Mouse (Mus musculus) intestine, postnatal 0 days (tissue): ENCODE measurements around the gene Sh3bp1. TPM values are rescaled to one million over a fixed set of nuclear protein-coding genes. Genes with fewer than 3 reads are reported as not detected.

ENCODE experiments used
- ATAC-seq: fragments of 200-750 bp; cut with Nextera tagmentation; 2 replicates; pipeline ENCODE4 v1.8.0; 2017; ENCODE audit warnings: mild to moderate bottlenecking, moderate TSS enrichment, moderate library complexity
- H3K27ac ChIP-seq: fragments of 300-500 bp; sonication (generic); 2 replicates; pipeline ENCODE4 v1.5.1; 2014; ENCODE audit warnings: mild to moderate bottlenecking, low read depth, low read length, moderate library complexity
- H3K27me3 ChIP-seq: fragments of 300-500 bp; sonication (generic); replicated peaks from 2 replicates; pipeline ENCODE4 v1.6.1; 2014; ENCODE audit warnings: low read length, mixed read lengths; ENCODE audit not compliant: control insufficient read depth, insufficient read depth
- H3K36me3 ChIP-seq: fragments of 300-500 bp; sonication (generic); 2 replicates; pipeline ENCODE4 v1.6.1; 2014; ENCODE audit warnings: mild to moderate bottlenecking, moderate library complexity; ENCODE audit not compliant: control insufficient read depth, insufficient read depth
- H3K4me1 ChIP-seq: fragments of 300-500 bp; sonication (generic); replicated peaks from 2 replicates; pipeline ENCODE4 v1.6.1; 2014; ENCODE audit warnings: antibody characterized with exemption, low read length, mixed read lengths; ENCODE audit not compliant: control insufficient read depth, insufficient read depth
- H3K4me2 ChIP-seq: fragments of 300-500 bp; sonication (generic); replicated peaks from 2 replicates; pipeline ENCODE4 v1.6.1; 2014; ENCODE audit warnings: low read depth, mild to moderate bottlenecking, moderate library complexity
- H3K4me3 ChIP-seq: fragments of 300-500 bp; sonication (generic); 2 replicates; pipeline ENCODE4 v1.5.1; 2014; ENCODE audit warnings: low read depth, low read length
- H3K9ac ChIP-seq: fragments of 300-500 bp; sonication (generic); 2 replicates; pipeline ENCODE4 v1.6.1; 2014; ENCODE audit warnings: mild to moderate bottlenecking, low read depth, low read length
- H3K9me3 ChIP-seq: fragments of 300-500 bp; sonication (generic); 2 replicates; pipeline ENCODE4 v1.6.1; 2016; ENCODE audit warnings: mixed run types; ENCODE audit not compliant: control insufficient read depth
- CTCF ChIP-seq: sonication (generic); IDR thresholded peaks from 2 replicates; pipeline ENCODE4 v1.5.1; 2016; ENCODE audit warnings: low read depth, mild to moderate bottlenecking, control low read depth, antibody characterized with exemption, moderate library complexity
- WGBS: fragments of 180-500 bp; shearing (Covaris S2); extraction: QIAGEN DNeasy Blood & Tissue Kit; methylation state at CpG from one replicate; pipeline ENCODE4 v1.1.7; 2014; 5-methylcytosine and 5-hydroxymethylcytosine counted together
- microRNA-seq: library from miRNA; unstranded; fragments of <30 nt; microRNA quantifications from one replicate; pipeline ENCODE4, GENCODE M21; 2016
- polyA plus RNA-seq: library from polyadenylated mRNA; unstranded; fragments of >200 nt; fragmentation: Nextera tagmentation; extraction: Ambion mirVana; gene quantifications from 2 replicates; pipeline ENCODE4 v1.2.1, GENCODE M21; 2015

The Sh3bp1 gene
- polyA plus RNA-seq, 1 experiment from 2014 or later: 7.2 TPM

GRCm38 (mm10) chr15:78955663-78956062, 56.1 kb downstream of the Sh3bp1 start:
- Histone ChIP-seq H3K4me3 (no peak overlapping the region), H3K4me2 (no peak overlapping the region), H3K27me3 (no peaks in the 10 kb centered on the region), H3K36me3 (no peaks in the 10 kb centered on the region), H3K9me3 (no peaks in the 10 kb centered on the region), H3K4me1 (no peaks in the 10 kb centered on the region), H3K9ac (no peak overlapping the region), H3K27ac (no peak overlapping the region)
- TF ChIP-seq CTCF: peak; percentile 12; the same call in 1 of the 2 replicates
- ATAC-seq: no peak
- 78% methylated on average over 3 of the region's 3 CpGs for WGBS

- WGBS: 79% methylated on average over 4 of the region's 4 CpGs
- H3K27me3 ChIP-seq: no peaks in the 10 kb centered on the region
- no peak for ATAC-seq
- H3K27ac ChIP-seq: no peak overlapping the region
- no peak overlapping the region for H3K4me3 ChIP-seq
- no peaks in the 10 kb centered on the region for H3K4me1 ChIP-seq
- no peaks in the 10 kb centered on the region for H3K9me3 ChIP-seq
- H3K36me3 ChIP-seq: no peaks in the 10 kb centered on the region
- TF ChIP-seq CTCF: peak; percentile 68
- H3K4me2 ChIP-seq: no peak overlapping the region
- H3K9ac ChIP-seq: no peak overlapping the region
These were observed 56.8 kb downstream of the Sh3bp1 start for GRCm38 (mm10) chr15:78956351-78956750.

- no peaks in the 10 kb centered on the region for H3K36me3 ChIP-seq
- H3K9me3 ChIP-seq: no peaks in the 10 kb centered on the region
- H3K27ac ChIP-seq: no peak overlapping the region
- no peak for ATAC-seq
- TF ChIP-seq CTCF: no peak
- no peak overlapping the region for H3K4me2 ChIP-seq
- no peaks in the 10 kb centered on the region for H3K4me1 ChIP-seq
- no peaks in the 10 kb centered on the region for H3K27me3 ChIP-seq
- WGBS: 65% methylated on average over 15 of the region's 15 CpGs
- no peak overlapping the region for H3K9ac ChIP-seq
- H3K4me3 ChIP-seq: no peak overlapping the region
These were observed 57.5 kb downstream of the Sh3bp1 start for GRCm38 (mm10) chr15:78957021-78957420.

- H3K4me2 ChIP-seq: no peak overlapping the region
- no peak overlapping the region for H3K27ac ChIP-seq
- H3K27me3 ChIP-seq: no peaks in the 10 kb centered on the region
- WGBS: 61% methylated on average over 11 of the region's 11 CpGs
- no peaks in the 10 kb centered on the region for H3K9me3 ChIP-seq
- peak; percentile 38 for ATAC-seq
- no peaks in the 10 kb centered on the region for H3K36me3 ChIP-seq
- H3K4me3 ChIP-seq: no peak overlapping the region
- no peak for TF ChIP-seq CTCF
- H3K9ac ChIP-seq: no peak overlapping the region; the same call in 1 of the 2 replicates
- H3K4me1 ChIP-seq: no peaks in the 10 kb centered on the region
These were observed 60.0 kb downstream of the Sh3bp1 start for GRCm38 (mm10) chr15:78959537-78959936.

GRCm38 (mm10) chr15:78960088-78960487, 60.5 kb downstream of the Sh3bp1 start:
- no peaks in the 10 kb centered on the region for H3K9me3 ChIP-seq

More at GRCm38 (mm10) chr15:78960088-78960487, 60.5 kb downstream of the Sh3bp1 start:
- WGBS: 53% methylated on average over 4 of the region's 4 CpGs
- peak; percentile 60 for ATAC-seq
- no peaks in the 10 kb centered on the region for H3K4me1 ChIP-seq
- H3K4me2 ChIP-seq: no peak overlapping the region
- no peaks in the 10 kb centered on the region for H3K27me3 ChIP-seq
- H3K4me3 ChIP-seq: no peak overlapping the region
- H3K36me3 ChIP-seq: no peaks in the 10 kb centered on the region
- TF ChIP-seq CTCF: no peak
- no peak overlapping the region for H3K9ac ChIP-seq
- H3K27ac ChIP-seq: no peak overlapping the region

Small RNA genes within 50 kb of the gene (microRNA-seq; reads per million reads assigned to microRNA genes)
- not detected for gene Mir6955

Other genes starting within 250 kb of the Sh3bp1 start
- 0.10 and 0.17 TPM in 2 replicates for gene Elfn2, start 181.0 kb upstream of the Sh3bp1 start, polyA plus RNA-seq
- gene Mfng, start 126.3 kb upstream of the Sh3bp1 start, polyA plus RNA-seq: 7.2 and 7.6 TPM in 2 replicates
- gene Card10, start 96.7 kb upstream of the Sh3bp1 start, polyA plus RNA-seq: 3.2 and 3.9 TPM in 2 replicates
- gene Cdc42ep1, start 57.1 kb upstream of the Sh3bp1 start, polyA plus RNA-seq: 16.8 and 17.0 TPM in 2 replicates
- 787 and 833 TPM in 2 replicates for gene Lgals2, start 44.2 kb upstream of the Sh3bp1 start, polyA plus RNA-seq
- gene Gga1, start 22.6 kb upstream of the Sh3bp1 start, polyA plus RNA-seq: 40.1 TPM in 2 replicates
- gene Gm49510, start 101 bp upstream of the Sh3bp1 start, polyA plus RNA-seq: 0.21 TPM in 1 of 2 replicates, not detected in the other
- gene Pdxp, start 14.2 kb downstream of the Sh3bp1 start, polyA plus RNA-seq: 3.3 and 4.2 TPM in 2 replicates
- 725 and 759 TPM in 2 replicates for gene Lgals1, start 27.0 kb downstream of the Sh3bp1 start, polyA plus RNA-seq
- 24.8 and 26.0 TPM in 2 replicates for gene Nol12, start 35.2 kb downstream of the Sh3bp1 start, polyA plus RNA-seq
- 35.2 and 39.4 TPM in 2 replicates for gene Triobp, start 48.0 kb downstream of the Sh3bp1 start, polyA plus RNA-seq
- gene H1f0, start 128.7 kb downstream of the Sh3bp1 start, polyA plus RNA-seq: 298 and 319 TPM in 2 replicates
- gene Galr3, start 142.1 kb downstream of the Sh3bp1 start, polyA plus RNA-seq: 2.2 and 2.6 TPM in 2 replicates
- gene Ankrd54, start 163.1 kb downstream of the Sh3bp1 start, polyA plus RNA-seq: 44.1 and 48.8 TPM in 2 replicates
- 97.0 and 100 TPM in 2 replicates for gene Eif3l, start 175.4 kb downstream of the Sh3bp1 start, polyA plus RNA-seq
- gene Micall1, start 209.1 kb downstream of the Sh3bp1 start, polyA plus RNA-seq: 3.7 and 5.0 TPM in 2 replicates
- gene Polr2f, start 241.2 kb downstream of the Sh3bp1 start, polyA plus RNA-seq: 256 and 266 TPM in 2 replicates
- 4.2 and 5.2 TPM in 2 replicates for gene 1700088E04Rik, start 241.5 kb downstream of the Sh3bp1 start, polyA plus RNA-seq